Mouse (Mus musculus): ENCODE data around the gene Nap1l4.

The Nap1l4 gene

GRCm38 (mm10) chr7:143476702-143477335 lies 72.1 kb downstream of the Nap1l4 start:
- no peak for DNase-seq (ENCODE audit: low spot score)

GRCm38 (mm10) chr7:143475876-143476275 lies 73.0 kb downstream of the Nap1l4 start:
- no peak for DNase-seq (ENCODE audit: low spot score)

GRCm38 (mm10) chr7:143474811-143475210 lies 74.1 kb downstream of the Nap1l4 start:
- DNase-seq (ENCODE audit: low spot score), result no peak

- no peak for DNase-seq (ENCODE audit: low spot score)
Measured at GRCm38 (mm10) chr7:143473347-143474101, 75.4 kb downstream of the Nap1l4 start, which contains the start of gene Slc22a18. TSS of gene Slc22a18 (plus strand) at chr7:143473736.

- DNase-seq (ENCODE audit: low spot score), result peak; percentile 36
Measured at GRCm38 (mm10) chr7:143469946-143470345, 79.0 kb downstream of the Nap1l4 start.

- DNase-seq (ENCODE audit: low spot score), result no peak
Measured at GRCm38 (mm10) chr7:143467714-143468113, 81.2 kb downstream of the Nap1l4 start.

- peak; percentile 64 for DNase-seq (ENCODE audit: low spot score)
Measured at GRCm38 (mm10) chr7:143466099-143466677, 82.7 kb downstream of the Nap1l4 start.

GRCm38 (mm10) chr7:143464811-143465560 lies 83.9 kb downstream of the Nap1l4 start:
- DNase-seq (ENCODE audit: low spot score), result peak; percentile 31

GRCm38 (mm10) chr7:143463865-143464415 lies 85.0 kb downstream of the Nap1l4 start:
- peak; percentile 52 for DNase-seq (ENCODE audit: low spot score)
